Comparison of ENCODE assay signal across 14 mouse cellular contexts in the genomic region with DNA sequence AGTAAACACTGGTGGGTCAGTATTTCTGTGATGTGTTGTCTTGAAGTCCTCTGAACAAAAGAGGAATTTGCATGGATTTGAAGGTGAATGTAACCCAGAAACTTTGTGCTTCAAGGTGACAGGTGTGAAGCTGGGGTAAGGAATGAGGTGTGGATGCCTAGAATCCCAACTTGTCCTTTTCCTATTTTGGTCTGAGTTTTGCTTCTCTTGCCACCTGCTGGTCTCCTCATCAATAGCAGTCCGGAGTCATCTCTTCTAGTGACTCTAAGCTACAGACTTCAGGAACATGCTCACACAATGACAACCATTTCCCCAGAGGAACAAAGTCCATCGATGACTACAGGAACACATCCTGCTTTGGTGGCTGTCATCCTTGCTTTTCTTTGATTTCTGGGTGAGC. TPM values are rescaled to one million over a fixed set of nuclear protein-coding genes. Genes with fewer than 3 reads are reported as not detected.
DNase-seq lines count a peak whose midpoint lies in the region; TF ChIP-seq lines count a peak whose summit lies in the region.
"Had no signal": no experiment of that assay in that cellular context is flagged by ENCODE, and none has a peak within 500 bp of the region (broad histone marks: within the 10 kb centered on the region; RNA-seq: fewer than 3 reads in every experiment).

No protein-coding gene starts in this region.

- H3K36me3 ChIP-seq in thymus, adult 2 months (ENCODE audit: control insufficient read depth, insufficient read depth, low read length): no peaks in the 10 kb centered on the region
- H3K36me3 ChIP-seq: embryonic facial prominence, embryonic 12.5 days; heart, embryonic 13.5 days had no signal

- H3K27ac ChIP-seq in thymus, adult 2 months (ENCODE audit: control insufficient read depth, insufficient read depth, low read length): no peak overlapping the region
- H3K27ac ChIP-seq: embryonic facial prominence, embryonic 12.5 days; heart, embryonic 13.5 days had no signal

- TF ChIP-seq CTCF in thymus, adult 2 months (IDR thresholded peaks at IDR 0.05; ENCODE audit: borderline replicate concordance, control insufficient read depth, extremely low read depth, insufficient read depth, low read length, poor library complexity): no peak

- WGBS in thymus, adult 2 months: 64% methylated on average over 2 of the region's 2 CpGs

- peak; percentile 8 for DNase-seq in adrenal gland, adult 2 months
- no peak for DNase-seq in adrenal gland, postnatal 10 days
- peak; percentile 29 for DNase-seq in kidney, postnatal 10 days
- no peak for DNase-seq in kidney, postnatal 25 days
- DNase-seq in retina, postnatal 1 day: peak; percentile 4
- no peak for DNase-seq in retina, embryonic 14.5 days (ENCODE audit: low spot score)
- DNase-seq in lung, postnatal 36 days: peak; percentile 39
- no peak for DNase-seq in thymus, adult 2 months

- TF ChIP-seq POLR2A in thymus, adult 2 months (IDR thresholded peaks at IDR 0.05; ENCODE audit: control insufficient read depth, extremely low read depth, insufficient read depth, low read length, poor library complexity): no peak

- H3K4me3 ChIP-seq in thymus, adult 2 months (ENCODE audit: control insufficient read depth, insufficient read depth, low read length): no peak overlapping the region
- H3K4me3 ChIP-seq: embryonic facial prominence, embryonic 12.5 days; heart, embryonic 13.5 days had no signal

- H3K27me3 ChIP-seq in thymus, adult 2 months (ENCODE audit: control insufficient read depth, insufficient read depth, low read length): no peaks in the 10 kb centered on the region
- H3K27me3 ChIP-seq: embryonic facial prominence, embryonic 12.5 days; heart, embryonic 13.5 days had no signal

- H3K4me1 ChIP-seq in thymus, adult 2 months (replicated peaks; ENCODE audit: control insufficient read depth, insufficient read depth, low read length): no peaks in the 10 kb centered on the region
- H3K4me1 ChIP-seq: embryonic facial prominence, embryonic 12.5 days; heart, embryonic 13.5 days had no signal

RNA-seq across cellular contexts. Expression of a gene that starts 46.9 kb away (rescaled TPM):
- total RNA-seq in adrenal gland, adult 2 months (2021): not detected
- not detected in 2 replicates for polyA plus RNA-seq in adrenal gland, adult 2 months (2012; rRNA removed)
- total RNA-seq in adrenal gland, postnatal 10 days (2021): not detected
- not detected in 2 replicates for polyA plus RNA-seq in thymus, adult 2 months (2012; rRNA removed)
- polyA plus RNA-seq: embryonic facial prominence, embryonic 12.5 days; heart, embryonic 13.5 days; large intestine, adult 2 months; liver, embryonic 11.5 days; midbrain, embryonic 16.5 days; urinary bladder, adult 2 months had no signal

RNA-seq across cellular contexts. Expression of a gene that starts 57.1 kb away (rescaled TPM):
- total RNA-seq in adrenal gland, adult 2 months (2021): 10 to 100 TPM; 61.1 to 98.5 TPM
- polyA plus RNA-seq in adrenal gland, adult 2 months (2012; rRNA removed): 44.9 and 58.2 TPM in 2 replicates
- total RNA-seq in adrenal gland, postnatal 10 days (2021): 10 to 100 TPM; 76.6 to 78.5 TPM
- 52.7 and 103 TPM in 2 replicates for polyA plus RNA-seq in thymus, adult 2 months (2012; rRNA removed)

Comparison
In these comparisons a context has a peak if more than half of its experiments do, and no peak if none do; other contexts are left out.
1. DNase-seq: peak in adrenal gland, adult 2 months (single experiment), kidney, postnatal 10 days (single experiment), retina, postnatal 1 day (single experiment) and lung, postnatal 36 days (single experiment); none in adrenal gland, postnatal 10 days (single experiment), kidney, postnatal 25 days (0 of 2), retina, embryonic 14.5 days (single experiment) and thymus, adult 2 months (single experiment).